Mouse (Mus musculus): ENCODE data around the gene Phf2. TPM values are rescaled to one million over a fixed set of nuclear protein-coding genes. Genes with fewer than 3 reads are reported as not detected.

Phf2 gene
- polyA plus RNA-seq, 1 experiment from 2014 or later = 7.3 TPM

GRCm38 (mm10) chr13:48756769-48757168, 114.2 kb downstream of the Phf2 start:
- no peaks in the 10 kb centered on the region for H3K27me3 ChIP-seq (ENCODE audit: control insufficient read depth, insufficient read depth, low read depth, low read length)
- H3K27ac ChIP-seq (ENCODE audit: low read length) = no peak overlapping the region
- no peak overlapping the region for H3K9ac ChIP-seq (ENCODE audit: low read length)
- ATAC-seq (ENCODE audit: low read depth) = no peak
- 24% methylated on average over 15 of the region's 15 CpGs for WGBS
- no peaks in the 10 kb centered on the region for H3K9me3 ChIP-seq (ENCODE audit: control insufficient read depth, low read length)
- no peak overlapping the region for H3K4me2 ChIP-seq (ENCODE audit: low read depth, low read length)
- H3K4me1 ChIP-seq (replicated peaks; ENCODE audit: control insufficient read depth, insufficient read depth, low read length) = no peaks in the 10 kb centered on the region
- H3K4me3 ChIP-seq (ENCODE audit: low read length) = no peak overlapping the region
- no peaks in the 10 kb centered on the region for H3K36me3 ChIP-seq (ENCODE audit: control insufficient read depth, insufficient read depth, low read length)

Other genes starting within 250 kb of the Phf2 start
- 9.2 and 10.1 TPM in 2 replicates for gene Ptpdc1, start 245.5 kb downstream of the Phf2 start, polyA plus RNA-seq (2015; fragmentation: Nextera tagmentation; extraction: Ambion mirVana)
- 0.15 and 0.43 TPM in 2 replicates for gene Barx1, start 208.1 kb downstream of the Phf2 start, polyA plus RNA-seq (2015; fragmentation: Nextera tagmentation; extraction: Ambion mirVana)
- gene Fam120a, start 96.9 kb upstream of the Phf2 start, polyA plus RNA-seq (2015; fragmentation: Nextera tagmentation; extraction: Ambion mirVana) = 22.6 and 22.8 TPM in 2 replicates